Mouse (Mus musculus) embryonic facial prominence, embryonic 14.5 days (tissue): Measurements from ENCODE around the gene Tdrd1. TPM values are rescaled to one million over a fixed set of nuclear protein-coding genes. Genes with fewer than 3 reads are reported as not detected.

Source experiments
- ATAC-seq: fragments of 200-750 bp; cut with Nextera tagmentation; 2 replicates; pipeline ENCODE4 v1.8.0; 2017; ENCODE audit warnings: low read depth, moderate number of reproducible peaks, moderate TSS enrichment
- DNase-seq: peaks from one replicate; pipeline ENCODE4 v3.0.0-alpha.2; 2015; ENCODE audit warnings: low spot score
- H3K27ac ChIP-seq: fragments of 300-500 bp; sonication (generic); replicated peaks from 2 replicates; pipeline ENCODE4 v1.5.1; 2014; ENCODE audit warnings: low read depth, mild to moderate bottlenecking, low read length, moderate library complexity
- H3K27me3 ChIP-seq: fragments of 300-500 bp; sonication (generic); replicated peaks from 2 replicates; pipeline ENCODE4 v1.6.1; 2014; ENCODE audit warnings: low read length; ENCODE audit not compliant: control insufficient read depth, insufficient read depth
- H3K36me3 ChIP-seq: fragments of 300-500 bp; sonication (generic); 2 replicates; pipeline ENCODE4 v1.6.1; 2014; ENCODE audit warnings: low read length, mixed read lengths; ENCODE audit not compliant: control insufficient read depth, insufficient read depth
- H3K4me1 ChIP-seq: fragments of 300-500 bp; sonication (generic); 2 replicates; pipeline ENCODE4 v1.6.1; 2014; ENCODE audit warnings: antibody characterized with exemption, low read length; ENCODE audit not compliant: control insufficient read depth, insufficient read depth
- H3K4me2 ChIP-seq: fragments of 300-500 bp; sonication (generic); 2 replicates; pipeline ENCODE4 v1.6.1; 2014; ENCODE audit warnings: low read depth, mild to moderate bottlenecking, low read length, moderate library complexity, mixed read lengths
- H3K4me3 ChIP-seq: fragments of 300-500 bp; sonication (generic); 2 replicates; pipeline ENCODE4 v1.5.1; 2014; ENCODE audit warnings: low read depth, mild to moderate bottlenecking, low read length
- H3K9ac ChIP-seq: fragments of 300-500 bp; sonication (generic); 2 replicates; pipeline ENCODE4 v1.6.1; 2014; ENCODE audit warnings: low read depth, mild to moderate bottlenecking, low read length, moderate library complexity, mixed read lengths
- H3K9me3 ChIP-seq: fragments of 300-500 bp; sonication (generic); 2 replicates; pipeline ENCODE4 v1.6.1; 2016; ENCODE audit warnings: low read length; ENCODE audit not compliant: control insufficient read depth
- WGBS: fragments of 180-500 bp; shearing (Covaris S2); extraction: QIAGEN DNeasy Blood & Tissue Kit; methylation state at CpG from one replicate; pipeline ENCODE4 v1.1.7; 2014; 5-methylcytosine and 5-hydroxymethylcytosine counted together
- polyA plus RNA-seq: library from polyadenylated mRNA; unstranded; fragments of >200 nt; fragmentation: Nextera tagmentation; extraction: Ambion mirVana; gene quantifications from 2 replicates; pipeline ENCODE4 v1.2.1, GENCODE M21; 2014

The Tdrd1 gene
- polyA plus RNA-seq, 1 experiment from 2014 or later, result 1.6 TPM

- Histone ChIP-seq H3K9me3 (no peaks in the 10 kb centered on the region), H3K4me1 (peaks cover 7% of the 10 kb centered on the region), H3K4me3 (no peak overlapping the region), H3K36me3 (no peaks in the 10 kb centered on the region), H3K27me3 (no peaks in the 10 kb centered on the region), H3K27ac (0 out of 2 replicates have a peak overlapping the region, but pooled peaks have one; percentile 44), H3K9ac (no peak overlapping the region), H3K4me2 (no peak overlapping the region)
- ATAC-seq (no peak), DNase-seq (no peak)
- WGBS, result 73% methylated on average over 10 of the region's 10 CpGs
Observed at GRCm38 (mm10) chr19:56887879-56888278, 61.9 kb downstream of the Tdrd1 start.

- ATAC-seq (peak; percentile 75), DNase-seq (peak; percentile 90)
- Histone ChIP-seq H3K27me3 (no peaks in the 10 kb centered on the region), H3K4me1 (peaks cover 7% of the 10 kb centered on the region), H3K9me3 (no peaks in the 10 kb centered on the region), H3K9ac (no peak overlapping the region), H3K4me2 (no peak overlapping the region), H3K4me3 (no peak overlapping the region), H3K36me3 (no peaks in the 10 kb centered on the region), H3K27ac (peak overlapping the region; percentile 44)
- WGBS, result 44% methylated on average over 5 of the region's 5 CpGs
Observed at GRCm38 (mm10) chr19:56888654-56889053, 62.6 kb downstream of the Tdrd1 start.

- 0 out of 2 replicates have a peak, but pooled peaks have one; percentile 39 for ATAC-seq
- H3K9ac ChIP-seq, result no peak overlapping the region
- H3K27ac ChIP-seq, result no peak overlapping the region
- H3K4me1 ChIP-seq, result no peaks in the 10 kb centered on the region; the same call in none of the 2 replicates
- no peak overlapping the region for H3K4me3 ChIP-seq
- WGBS, result 56% methylated on average over 2 of the region's 2 CpGs
- H3K27me3 ChIP-seq, result no peaks in the 10 kb centered on the region
- H3K36me3 ChIP-seq, result no peaks in the 10 kb centered on the region
- H3K4me2 ChIP-seq, result no peak overlapping the region
- DNase-seq, result no peak
- H3K9me3 ChIP-seq, result no peaks in the 10 kb centered on the region
Observed at GRCm38 (mm10) chr19:56891438-56891837, 65.4 kb downstream of the Tdrd1 start.

GRCm38 (mm10) chr19:56892586-56892985 lies 66.6 kb downstream of the Tdrd1 start:
- Histone ChIP-seq H3K36me3 (no peaks in the 10 kb centered on the region), H3K4me3 (no peak overlapping the region), H3K9me3 (no peaks in the 10 kb centered on the region), H3K4me2 (no peak overlapping the region), H3K4me1 (no peaks in the 10 kb centered on the region; the same call in none of the 2 replicates), H3K27me3 (no peaks in the 10 kb centered on the region), H3K27ac (no peak overlapping the region), H3K9ac (no peak overlapping the region)
- 82% methylated on average over 5 of the region's 5 CpGs for WGBS
- ATAC-seq (no peak), DNase-seq (no peak)

- no peak for DNase-seq
- WGBS, result 85% methylated on average over 5 of the region's 5 CpGs
Observed at GRCm38 (mm10) chr19:56893326-56893725, 67.3 kb downstream of the Tdrd1 start.

GRCm38 (mm10) chr19:56897654-56898053 lies 71.6 kb downstream of the Tdrd1 start:
- Histone ChIP-seq H3K9me3 (no peaks in the 10 kb centered on the region), H3K4me2 (no peak overlapping the region), H3K4me1 (no peaks in the 10 kb centered on the region), H3K4me3 (no peak overlapping the region), H3K36me3 (no peaks in the 10 kb centered on the region), H3K27ac (no peak overlapping the region), H3K9ac (no peak overlapping the region), H3K27me3 (no peaks in the 10 kb centered on the region)
- DNase-seq, result no peak
- no peak for ATAC-seq
- 69% methylated on average over 16 of the region's 16 CpGs for WGBS

More at GRCm38 (mm10) chr19:56893326-56893725, 67.3 kb downstream of the Tdrd1 start:
- Histone ChIP-seq H3K9ac (no peak overlapping the region), H3K36me3 (no peaks in the 10 kb centered on the region), H3K4me1 (no peaks in the 10 kb centered on the region; the same call in none of the 2 replicates), H3K4me3 (no peak overlapping the region), H3K4me2 (no peak overlapping the region), H3K27me3 (no peaks in the 10 kb centered on the region), H3K27ac (no peak overlapping the region), H3K9me3 (no peaks in the 10 kb centered on the region)
- no peak for ATAC-seq

- ATAC-seq, result no peak
- WGBS, result 75% methylated on average over 3 of the region's 3 CpGs
Observed at GRCm38 (mm10) chr19:56904095-56904494, 78.1 kb downstream of the Tdrd1 start.

GRCm38 (mm10) chr19:56905395-56905794 lies 79.4 kb downstream of the Tdrd1 start:
- no peak overlapping the region for H3K4me3 ChIP-seq
- DNase-seq, result no peak
- no peak overlapping the region for H3K27ac ChIP-seq
- no peaks in the 10 kb centered on the region for H3K27me3 ChIP-seq
- no peak overlapping the region for H3K4me2 ChIP-seq
- 90% methylated on average over 7 of the region's 7 CpGs for WGBS
- H3K4me1 ChIP-seq, result peaks cover 8% of the 10 kb centered on the region
- H3K36me3 ChIP-seq, result no peaks in the 10 kb centered on the region
- H3K9me3 ChIP-seq, result no peaks in the 10 kb centered on the region
- H3K9ac ChIP-seq, result no peak overlapping the region
- ATAC-seq, result no peak

More at GRCm38 (mm10) chr19:56904095-56904494, 78.1 kb downstream of the Tdrd1 start:
- Histone ChIP-seq H3K9ac (no peak overlapping the region), H3K4me2 (no peak overlapping the region), H3K36me3 (no peaks in the 10 kb centered on the region), H3K4me1 (peaks cover 8% of the 10 kb centered on the region), H3K4me3 (no peak overlapping the region), H3K9me3 (no peaks in the 10 kb centered on the region), H3K27me3 (no peaks in the 10 kb centered on the region), H3K27ac (no peak overlapping the region)
- no peak for DNase-seq

- ATAC-seq (no peak), DNase-seq (peak; percentile 60)
- WGBS, result 30% methylated on average over 3 of the region's 3 CpGs
- no peak overlapping the region for H3K4me2 ChIP-seq
- no peaks in the 10 kb centered on the region for H3K36me3 ChIP-seq
- H3K27ac ChIP-seq, result no peak overlapping the region
- H3K4me3 ChIP-seq, result no peak overlapping the region
- peaks cover 8% of the 10 kb centered on the region for H3K4me1 ChIP-seq
- no peaks in the 10 kb centered on the region for H3K27me3 ChIP-seq
- no peak overlapping the region for H3K9ac ChIP-seq
- no peaks in the 10 kb centered on the region for H3K9me3 ChIP-seq
Observed at GRCm38 (mm10) chr19:56907850-56908249, 81.8 kb downstream of the Tdrd1 start.
